Mouse (Mus musculus): ENCODE data around the gene Upk3bl.
"Not testable (repeated sequence)": the region's sequence is repeated elsewhere in the genome, so short reads cannot be mapped to it uniquely, and the experiment has no call there.

GRCm38 (mm10) chr5:136066404-136067148, 12.3 kb downstream of the Upk3bl start:
- not testable (repeated sequence) for TF ChIP-seq ZNF384 (IDR thresholded peaks at IDR 0.05; ENCODE audit: low read depth, low read length); ZC3H11A (IDR thresholded peaks at IDR 0.05; ENCODE audit: borderline replicate concordance, low read depth, low read length); CHD2 (IDR thresholded peaks at IDR 0.05; ENCODE audit: low read depth, low read length); MAFK (IDR thresholded peaks at IDR 0.05; ENCODE audit: insufficient read depth, low read depth, low read length); HCFC1 (IDR thresholded peaks at IDR 0.05; ENCODE audit: borderline replicate concordance, insufficient read depth, low read length)
